Mouse (Mus musculus): ENCODE data around the gene Abhd6.

Gene Abhd6

DNA sequence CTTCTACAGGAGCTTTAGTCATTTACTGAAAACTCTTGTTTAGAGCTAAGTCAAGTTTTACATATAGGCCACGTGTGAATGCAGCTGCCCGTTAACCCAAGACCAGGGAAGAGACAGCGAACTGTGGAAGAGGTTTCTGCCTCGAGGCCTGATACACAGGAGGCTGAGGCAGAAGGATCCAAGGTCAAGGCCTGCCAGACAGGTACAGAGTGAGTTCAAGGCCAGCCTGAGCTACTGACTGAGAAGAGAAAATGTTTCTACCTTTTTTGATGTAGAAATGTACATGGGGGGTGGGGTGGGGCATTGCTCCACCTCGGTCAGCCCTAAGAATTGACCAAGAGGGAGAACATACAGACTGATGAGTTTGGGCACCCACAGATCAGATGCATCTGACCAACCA is 53.4 kb downstream of the Abhd6 start:
- CTCF ChIA-PET = no interaction called here

DNA sequence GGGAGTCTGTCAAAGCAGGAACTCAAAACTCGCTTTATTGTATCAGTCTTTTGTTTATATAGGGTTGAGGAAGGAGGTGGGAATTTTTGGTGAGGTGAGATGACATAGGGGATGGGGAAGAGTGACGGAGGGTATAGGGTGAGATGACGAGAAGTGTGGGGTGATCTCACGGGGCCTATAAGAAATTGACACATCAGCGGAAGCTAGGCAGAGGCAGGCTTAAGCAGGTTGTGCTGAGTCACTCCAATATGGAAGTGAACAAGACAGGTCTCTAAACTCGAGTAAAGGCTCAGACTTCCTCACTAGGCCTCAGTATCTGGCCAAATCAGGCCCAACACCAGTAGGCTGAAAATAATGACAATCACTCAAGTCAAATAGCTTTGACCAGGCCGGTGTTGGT is 57.2 kb downstream of the Abhd6 start:
- CTCF ChIA-PET = no interaction called here

DNA sequence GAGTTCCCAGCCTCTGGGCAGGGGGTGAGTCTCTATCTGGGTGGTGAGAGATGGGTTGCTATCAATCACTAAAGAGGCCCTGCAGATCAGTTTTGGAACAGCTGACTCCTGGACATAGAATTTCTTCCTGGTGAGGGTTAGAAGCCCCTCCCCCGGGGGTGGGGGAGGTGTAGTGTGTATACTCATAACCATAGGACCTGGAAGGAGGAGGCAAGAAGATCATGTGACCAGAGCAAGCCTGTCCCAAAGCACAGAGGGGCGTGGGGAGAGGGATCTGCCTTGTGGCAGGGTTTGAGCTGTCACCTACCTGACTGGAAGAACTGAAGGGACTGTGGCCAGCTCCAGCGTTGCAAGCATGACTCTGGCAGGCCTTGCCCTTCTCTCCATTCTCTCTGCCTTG is 59.4 kb downstream of the Abhd6 start:
- CTCF ChIA-PET = no interaction called here

DNA sequence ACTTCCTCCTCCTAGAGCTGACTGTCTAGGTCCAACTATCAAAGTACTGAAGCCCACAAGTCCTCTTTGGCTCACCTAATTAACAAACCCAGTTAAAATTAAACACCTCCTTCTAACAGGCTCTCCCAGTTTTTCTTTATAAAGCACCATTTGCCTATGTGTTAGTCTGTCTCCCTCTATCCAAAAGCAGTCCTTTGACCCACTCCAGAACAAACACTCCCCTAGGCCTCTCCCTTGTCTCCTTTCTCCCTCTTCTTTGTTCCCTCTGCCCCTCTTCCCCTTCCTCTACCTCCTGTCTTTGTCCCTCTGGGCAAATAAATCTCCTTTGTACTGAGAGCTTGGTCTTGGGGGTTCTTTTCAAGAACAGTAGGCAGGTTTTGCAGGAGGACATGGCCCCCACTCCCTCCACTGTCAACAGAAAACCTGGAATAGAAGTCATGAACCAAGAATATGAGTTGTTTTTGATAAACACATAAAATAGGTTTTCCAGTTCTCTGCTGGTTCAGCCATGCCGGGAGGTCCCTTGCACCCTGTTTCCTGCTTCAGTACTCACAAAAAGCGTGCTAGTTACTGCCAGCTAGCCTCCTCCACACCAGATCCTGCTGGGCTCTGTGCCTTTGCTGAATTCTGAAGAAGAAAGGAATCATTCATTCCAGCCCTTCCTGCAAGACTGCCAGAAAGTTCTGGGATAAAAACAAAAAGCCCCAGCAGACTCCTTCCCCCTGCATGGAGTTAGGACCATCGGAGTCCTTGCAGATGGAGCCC is 60.0 kb downstream of the Abhd6 start:
- CTCF ChIA-PET = interaction anchor here (0.7 kb wide), 1 partner anchor 105 kb away, joined by 3 read pairs; no protein-coding TSS in a partner anchor

DNA sequence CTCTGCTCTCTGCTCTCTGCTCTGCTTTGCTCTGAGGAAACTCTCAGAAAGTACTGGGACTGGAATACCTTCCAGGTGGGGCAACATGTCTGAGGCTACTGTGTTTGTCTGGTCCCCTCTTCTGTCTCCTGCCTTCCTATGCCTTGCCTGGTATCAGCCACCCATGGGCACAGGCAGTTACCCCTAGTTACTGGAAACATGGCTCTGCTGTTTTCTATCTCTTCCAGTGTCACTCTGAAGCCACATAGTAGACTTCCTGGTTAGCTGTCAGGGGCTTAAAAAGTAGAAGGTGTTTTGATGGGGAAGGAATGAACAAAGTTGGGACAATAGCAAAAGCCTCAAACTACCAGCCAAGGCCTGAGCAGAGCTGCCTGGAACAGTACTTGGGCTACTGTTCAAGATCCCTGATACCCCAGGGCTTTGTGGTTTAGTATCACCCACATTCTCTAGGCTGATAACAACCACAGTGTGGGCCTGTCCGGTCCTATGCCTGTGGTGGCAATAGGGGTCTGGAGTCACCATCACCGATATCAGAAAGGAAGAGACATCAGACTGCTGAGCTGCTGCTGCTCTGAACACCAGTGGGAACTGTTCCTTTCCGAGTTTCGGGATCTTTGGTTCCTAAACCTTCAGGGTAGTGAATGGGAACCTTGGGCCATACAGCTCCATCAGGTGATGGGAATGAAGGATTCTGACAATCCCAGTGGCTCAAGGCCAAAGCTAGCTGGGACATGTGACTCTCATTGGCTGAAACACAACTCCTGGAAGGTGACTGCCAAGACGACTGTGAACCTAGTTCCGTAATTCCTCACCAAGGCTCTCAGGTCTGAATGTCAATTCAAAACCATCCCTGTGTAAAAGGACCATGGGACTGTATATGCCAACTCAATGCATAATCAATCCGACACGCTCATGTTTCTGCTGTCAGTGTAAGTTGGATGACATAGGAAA is 61.4 kb downstream of the Abhd6 start:
- CTCF ChIA-PET = no interaction called here

DNA sequence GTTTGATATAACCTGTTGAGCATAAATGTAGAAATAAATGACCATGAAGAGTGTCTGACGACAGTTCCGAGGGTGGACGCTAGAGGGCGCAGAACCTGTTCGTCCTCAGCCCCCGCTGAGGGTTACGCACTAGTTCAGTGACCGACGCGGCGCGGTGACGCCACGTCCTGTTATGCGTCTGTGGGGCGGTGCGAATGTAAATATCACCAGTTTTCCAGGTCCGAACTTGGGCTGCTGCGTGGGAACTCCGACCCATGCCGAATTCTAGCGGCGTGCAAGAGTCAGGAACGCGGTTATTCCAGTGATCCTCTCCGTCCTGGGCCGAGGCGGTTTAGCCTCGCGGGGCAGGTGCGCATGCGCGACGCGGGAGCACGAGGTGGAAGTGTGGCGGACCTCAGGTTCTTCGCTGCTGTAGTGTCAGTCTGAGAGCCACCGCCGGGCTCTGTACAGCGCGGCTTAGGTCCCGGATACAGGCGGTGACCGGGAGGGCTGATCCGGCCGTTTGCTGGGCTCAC is 77.5 kb downstream of the Abhd6 start, which contains the start of gene Rpp14:
Gene Rpp14 (plus strand): TSS at position 203 of the 515 bp plus-strand sequence.
- CTCF ChIA-PET = no interaction called here

DNA sequence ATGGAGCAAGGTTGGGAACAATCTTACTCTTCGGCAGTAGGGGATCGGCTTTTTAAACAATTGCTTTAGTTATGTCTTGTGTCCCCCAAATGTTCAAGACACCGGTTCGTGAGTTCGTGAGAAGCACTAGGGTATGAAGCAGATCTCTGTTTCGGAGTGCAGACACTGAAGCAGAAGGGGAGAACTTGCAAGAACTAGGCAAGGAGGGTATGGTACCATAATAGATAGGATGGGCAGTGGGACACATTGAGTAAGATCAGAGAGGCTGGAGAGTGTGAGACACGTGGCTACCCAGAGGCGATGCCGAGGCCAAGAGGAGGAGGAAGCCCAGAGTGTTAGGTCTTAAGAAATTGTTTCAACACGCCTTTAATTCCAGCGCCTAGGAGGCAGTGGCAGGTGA is 78.0 kb downstream of the Abhd6 start:
- CTCF ChIA-PET = no interaction called here

DNA sequence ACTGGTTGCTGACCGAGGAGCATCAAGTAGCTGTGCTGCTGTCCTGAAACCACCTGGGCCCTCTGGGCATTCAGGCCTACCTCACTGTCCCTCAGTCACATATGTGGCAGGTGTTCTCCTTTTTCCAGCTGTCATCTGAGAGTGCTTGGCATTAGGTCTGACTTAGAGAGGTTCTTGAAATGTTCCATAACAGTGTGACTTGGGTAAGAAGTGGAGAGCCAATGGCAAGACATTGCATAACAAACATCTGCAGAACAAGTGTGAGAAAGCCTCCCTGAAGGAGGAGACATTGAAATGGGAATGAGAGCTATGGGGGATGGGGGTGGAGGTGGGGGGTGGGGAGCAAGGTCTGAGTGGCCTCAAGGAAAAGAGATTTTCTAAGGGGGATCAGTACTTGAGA is 80.2 kb downstream of the Abhd6 start:
- CTCF ChIA-PET = no interaction called here

DNA sequence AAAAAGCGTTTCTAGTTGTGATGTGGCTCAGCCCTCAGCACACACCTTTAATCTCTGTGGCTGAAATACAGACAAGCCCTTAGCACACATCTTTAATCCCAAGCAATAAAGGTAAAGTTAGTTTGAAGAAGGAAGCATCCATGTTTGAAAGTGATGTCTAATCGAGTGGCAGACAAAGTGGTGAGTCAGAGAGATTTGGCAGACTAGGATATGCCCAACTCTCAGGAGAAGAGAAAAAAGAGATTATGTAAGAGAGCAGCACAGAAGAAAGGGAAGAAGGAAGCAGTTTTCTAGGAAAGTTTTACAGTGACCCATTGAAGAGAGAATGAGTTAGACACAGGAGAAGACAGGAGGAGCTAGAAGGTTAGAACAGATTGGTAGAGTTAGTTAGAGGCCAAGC is 86.3 kb downstream of the Abhd6 start:
- CTCF ChIA-PET = no interaction called here

DNA sequence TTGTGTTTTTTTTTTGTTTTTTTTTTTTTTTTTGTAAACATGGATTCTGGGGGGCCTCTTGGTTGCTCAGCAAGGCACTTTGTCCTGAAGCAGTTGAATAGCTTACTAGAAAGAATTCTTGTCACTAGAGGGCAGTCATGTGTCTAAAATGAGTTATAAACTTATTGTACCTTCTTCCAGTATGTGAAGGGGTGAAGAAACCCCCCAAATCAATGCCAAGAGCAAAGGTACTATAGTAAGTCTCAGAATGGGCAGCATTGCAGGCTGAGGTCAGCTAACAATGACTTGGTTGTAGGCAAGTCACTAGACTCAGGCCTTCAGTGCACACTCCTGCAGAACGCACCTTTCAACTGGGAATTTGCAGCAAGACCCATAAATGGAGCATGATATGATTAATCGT is 89.9 kb downstream of the Abhd6 start:
- CTCF ChIA-PET = interaction anchor here (0.6 to 1.5 kb wide), 8 partner anchors 15 to 80 kb away, joined by 3 to 12 read pairs (median 4); partner anchors contain the start of gene Pdhb

DNA sequence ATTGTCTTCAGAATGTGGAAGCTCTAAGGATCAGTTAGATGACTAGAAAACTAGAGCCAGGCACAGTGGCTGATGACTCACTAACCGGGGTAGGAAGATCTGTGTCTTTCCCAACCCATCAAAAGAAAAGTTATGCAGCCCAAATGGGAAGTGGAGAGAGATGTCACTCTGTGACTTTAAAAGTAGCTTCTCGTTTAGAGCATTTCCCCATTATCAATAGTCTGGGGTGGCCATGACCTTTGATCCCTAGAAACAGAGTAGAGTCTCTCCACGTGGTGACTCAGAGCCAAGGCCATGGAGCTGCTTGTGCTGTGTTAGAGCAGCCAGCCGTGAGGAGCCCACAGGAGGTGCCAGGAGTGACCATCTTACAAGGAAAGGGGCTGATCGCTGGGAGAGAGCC is 90.7 kb downstream of the Abhd6 start:
- CTCF ChIA-PET = interaction anchor here (0.6 to 1.5 kb wide), 4 partner anchors 15 to 268 kb away, joined by 3 to 12 read pairs (median 4); no protein-coding TSS in a partner anchor

DNA sequence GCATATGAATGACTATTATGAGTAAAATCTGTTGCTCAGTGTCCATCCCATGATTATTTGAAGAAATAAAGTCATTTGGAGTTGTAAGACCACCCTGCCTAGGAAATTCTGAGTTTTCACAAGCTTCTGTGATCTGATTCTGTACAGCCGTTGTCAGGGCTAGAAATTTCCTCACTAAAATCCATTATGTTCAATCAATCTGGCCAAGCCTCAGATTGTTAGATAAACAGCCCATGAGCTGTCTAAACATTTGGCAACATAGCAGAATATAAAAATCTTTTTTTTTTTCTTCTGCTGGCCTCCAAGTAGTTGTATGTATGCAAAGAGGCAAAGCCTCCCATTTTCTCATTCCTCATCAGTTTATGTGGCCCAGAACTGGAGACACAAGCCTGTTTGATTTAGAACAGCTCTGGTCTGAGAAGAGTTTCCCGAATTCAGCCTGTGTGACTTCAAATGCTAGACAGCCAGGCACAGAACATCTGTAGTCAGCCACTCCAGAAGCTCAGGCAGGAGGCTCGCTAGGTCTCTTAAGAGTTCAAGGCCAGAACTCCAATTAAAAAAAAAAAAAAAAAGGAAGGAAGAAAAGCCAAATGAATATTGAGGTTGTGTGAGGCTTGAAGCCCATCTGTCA is 92.3 kb downstream of the Abhd6 start:
- CTCF ChIA-PET = interaction anchor here (0.6 kb wide), 1 partner anchor 103 kb away, joined by 4 read pairs; no protein-coding TSS in a partner anchor

DNA sequence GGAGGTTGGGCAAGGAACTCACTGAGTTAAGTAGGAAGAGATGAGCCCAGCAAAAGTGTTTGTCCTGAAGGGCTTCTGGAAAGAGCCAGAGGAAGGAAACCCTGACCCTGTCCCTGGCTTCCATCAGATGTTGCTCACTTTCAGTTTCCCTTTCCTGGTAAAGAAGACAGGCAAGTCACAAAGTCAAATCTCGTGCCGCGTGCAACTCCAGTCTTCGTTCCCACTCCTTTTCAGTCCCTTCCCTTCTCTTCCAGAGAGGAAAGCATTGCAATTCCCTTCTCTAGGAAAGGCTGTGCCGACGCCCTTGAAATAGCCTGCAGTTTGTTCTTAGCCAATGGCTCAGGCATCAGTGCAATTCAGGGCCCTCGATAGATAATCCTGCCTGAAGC is 92.9 kb downstream of the Abhd6 start:
- CTCF ChIA-PET = interaction anchor here (1.0 kb wide), 1 partner anchor 65 kb away, joined by 5 read pairs; no protein-coding TSS in a partner anchor

DNA sequence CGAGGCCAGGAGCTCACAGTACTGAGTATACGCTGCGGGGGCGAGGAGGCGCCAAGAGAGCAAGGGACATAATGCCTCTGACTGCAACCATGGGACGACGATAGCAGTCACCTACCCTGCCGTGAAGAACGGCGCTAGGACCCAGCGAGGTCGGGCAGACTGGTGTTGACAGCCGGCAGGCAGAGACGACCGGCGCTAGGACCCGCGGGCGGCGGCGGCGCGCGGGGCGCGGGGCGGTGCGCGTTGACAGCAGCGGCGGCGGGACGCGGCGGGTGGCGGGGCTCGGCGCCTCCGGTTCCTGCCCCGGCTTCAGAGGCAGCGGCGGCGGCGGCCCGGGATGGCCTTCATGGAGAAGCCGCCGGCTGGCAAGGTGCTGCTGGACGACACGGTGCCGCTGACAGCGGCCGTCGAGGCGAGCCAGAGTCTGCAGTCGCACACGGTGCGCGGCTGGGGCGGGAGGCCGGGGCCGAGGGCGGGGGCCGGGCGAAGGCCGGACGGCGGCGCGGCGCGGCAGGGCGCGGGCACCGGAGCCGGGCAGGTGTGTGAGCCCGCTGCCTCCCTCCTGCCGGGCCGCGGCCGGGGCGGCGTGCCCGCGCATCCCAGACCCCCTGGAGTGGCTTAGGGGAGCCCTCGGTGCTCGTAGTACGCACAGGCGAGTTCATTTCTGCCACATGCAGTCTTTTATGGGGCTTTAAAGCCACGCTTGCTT is 95.4 kb downstream of the Abhd6 start, which contains the start of gene Pxk:
Gene Pxk (plus strand): TSS at position 234 of the 709 bp plus-strand sequence.
- CTCF ChIA-PET = interaction anchor here (0.8 kb wide), 1 partner anchor 17 kb away, joined by 3 read pairs; no protein-coding TSS in a partner anchor

DNA sequence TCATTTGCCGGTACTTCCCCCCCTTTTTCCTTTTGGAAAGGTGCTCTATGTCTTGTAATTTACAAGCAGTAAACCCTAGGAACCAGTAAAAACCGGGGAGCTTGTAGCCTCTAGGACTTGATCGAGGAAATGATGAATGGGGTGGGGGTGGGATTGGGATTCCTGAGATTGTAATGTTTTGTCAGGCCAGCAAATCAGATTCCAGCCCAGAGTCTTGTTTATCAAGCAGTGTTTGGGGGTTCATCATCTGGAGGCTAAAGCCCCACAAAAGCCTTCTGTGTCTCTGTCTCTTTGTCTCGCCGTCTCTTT is 95.9 kb downstream of the Abhd6 start:
- CTCF ChIA-PET = no interaction called here

DNA sequence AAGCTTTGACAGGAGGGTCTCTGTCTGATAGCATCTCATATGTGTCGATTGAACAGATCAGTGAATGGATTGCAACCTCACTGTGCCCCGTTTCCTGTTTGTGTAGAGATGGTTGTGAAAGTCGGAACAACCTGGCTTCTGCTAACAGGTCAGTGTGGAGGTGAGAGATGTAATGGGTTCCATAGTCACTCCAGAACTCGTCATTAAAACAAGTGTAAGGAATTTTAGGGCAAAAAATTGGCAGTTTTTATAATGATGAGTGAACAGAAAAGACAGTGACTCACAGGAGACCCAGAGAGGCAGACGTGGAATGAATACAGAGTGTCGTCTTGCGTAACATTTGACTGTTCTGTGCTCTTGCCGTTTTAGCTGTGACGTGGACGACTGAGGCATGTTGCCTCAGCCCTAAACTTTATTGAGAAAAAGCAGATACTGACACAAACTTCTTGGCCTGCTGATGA is 96.9 kb downstream of the Abhd6 start:
- CTCF ChIA-PET = no interaction called here

DNA sequence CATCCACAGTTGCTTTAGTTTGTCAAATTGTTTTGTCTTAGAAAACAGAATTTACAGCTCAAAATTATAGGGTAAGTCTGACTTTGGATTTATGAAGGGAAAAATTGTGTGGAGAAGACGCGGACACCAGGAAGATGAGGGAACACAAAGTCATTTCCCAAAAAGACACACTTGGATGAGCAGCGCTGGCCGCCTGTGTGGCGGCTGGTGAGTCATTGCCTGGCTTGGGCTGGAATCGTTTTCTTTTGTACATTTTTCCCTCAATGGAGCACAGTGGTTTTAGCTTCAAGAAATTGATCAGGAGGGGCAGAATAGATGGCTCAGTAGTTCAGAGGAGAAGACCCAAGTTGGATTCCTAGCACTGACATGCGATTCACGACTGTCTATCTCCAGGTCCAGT is 99.2 kb downstream of the Abhd6 start:
- CTCF ChIA-PET = no interaction called here

DNA sequence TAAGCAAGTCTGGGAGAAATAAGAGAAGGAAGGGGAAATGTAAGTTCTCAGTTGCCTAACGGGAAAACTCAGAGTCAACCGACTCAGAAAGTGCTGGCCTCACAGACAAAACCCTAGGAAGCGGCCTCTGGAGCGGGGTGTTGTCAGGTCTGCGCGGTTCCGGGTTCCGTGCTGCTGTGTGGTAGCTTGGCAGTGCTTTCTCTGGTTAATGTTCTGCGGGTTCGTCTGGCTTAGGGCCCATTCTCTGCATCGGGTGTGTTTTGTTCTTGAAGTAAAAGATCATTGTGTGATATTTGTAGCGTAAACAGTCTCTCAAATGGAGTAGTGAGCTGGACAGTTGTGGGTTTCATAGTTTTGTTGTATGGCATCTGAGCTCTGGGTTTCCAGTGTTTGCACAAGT is 100.0 kb downstream of the Abhd6 start:
- CTCF ChIA-PET = interaction anchor here (0.6 kb wide), 1 partner anchor 11 kb away, joined by 3 read pairs; no protein-coding TSS in a partner anchor

Data from spleen, embryonic (tissue).